ENCODE assay signal across 8 mouse cellular contexts in genomic region chr19:37374941-37375754, GRCm38 (mm10). TPM values are rescaled to one million over a fixed set of nuclear protein-coding genes. Genes with fewer than 3 reads are reported as not detected.
DNase-seq lines count a peak whose midpoint lies in the region; ATAC-seq and TF ChIP-seq lines count a peak whose summit lies in the region.

No protein-coding gene starts in this region.

- TF ChIP-seq CTCF in MEL (IDR thresholded peaks at IDR 0.05 in 2 of 3, conservative IDR thresholded peaks at IDR 0.05 in 1 of 3; ENCODE audit: control insufficient read depth in 1 of 3, insufficient read depth in 1 of 3, low read depth in 2 of 3, low read length in 3 of 3, poor library complexity in 1 of 3, severe bottlenecking in 1 of 3) = peak in 1 of 3 experiments; percentile 40; a peak in 2 of 6 replicates

- DNase-seq in kidney, adult 9 months = peak; percentile 14
- DNase-seq in kidney, adult 11 months = no peak
- DNase-seq in MEL (ENCODE audit: low read depth, low spot score) = peak; percentile 81
- DNase-seq in forebrain, embryonic 11.5 days (ENCODE audit: low spot score) = no peak
- DNase-seq in liver, embryonic 11.5 days (ENCODE audit: low spot score) = peak; percentile 36
- DNase-seq in gastrocnemius, postnatal 36 days = no peak
- DNase-seq in ovary, postnatal 36 days (ENCODE audit: low spot score) = no peak

- peak overlapping the region; percentile 66 for H3K4me2 ChIP-seq in forebrain, embryonic 11.5 days (ENCODE audit: low read depth, low read length, severe bottlenecking)
- peak overlapping the region; percentile 92 for H3K4me2 ChIP-seq in liver, embryonic 11.5 days

- peaks cover 37% of the 10 kb centered on the region for H3K79me2 ChIP-seq in MEL (ENCODE audit: control insufficient read depth, insufficient read depth, low read length, poor library complexity)

- peak overlapping the region; percentile 86 for H3K27ac ChIP-seq in MEL (ENCODE audit: control insufficient read depth, low read depth, low read length)
- H3K27ac ChIP-seq in forebrain, embryonic 11.5 days (ENCODE audit: low read depth, low read length) = peak overlapping the region; percentile 95
- H3K27ac ChIP-seq in liver, embryonic 11.5 days (ENCODE audit: low read depth, low read length) = peak overlapping the region; percentile 97

- no peaks in the 10 kb centered on the region for H3K27me3 ChIP-seq in MEL (ENCODE audit: control insufficient read depth in 1 of 2, insufficient read depth in 2 of 2, low read length in 2 of 2)
- H3K27me3 ChIP-seq in forebrain, embryonic 11.5 days (ENCODE audit: control insufficient read depth, insufficient read depth, low read length) = no peaks in the 10 kb centered on the region
- no peaks in the 10 kb centered on the region for H3K27me3 ChIP-seq in liver, embryonic 11.5 days (replicated peaks; ENCODE audit: control insufficient read depth, insufficient read depth, low read length)

- TF ChIP-seq EP300 in MEL (IDR thresholded peaks at IDR 0.05; ENCODE audit: low read depth in 1 of 2, low read length in 2 of 2) = peak; percentile 39 to 59; a peak in 3 of 4 replicates

- H3K4me3 ChIP-seq in MEL (ENCODE audit: control insufficient read depth in 1 of 2, insufficient read depth in 1 of 2, low read depth in 2 of 2, low read length in 2 of 2) = peak overlapping the region; percentile 86 to 87
- H3K4me3 ChIP-seq in forebrain, embryonic 11.5 days (ENCODE audit: low read depth, low read length) = peak overlapping the region; percentile 85
- H3K4me3 ChIP-seq in liver, embryonic 11.5 days (ENCODE audit: low read depth, low read length) = peak overlapping the region; percentile 73

- H3K9me3 ChIP-seq in MEL (replicated peaks; ENCODE audit: insufficient read depth, low read length) = no peaks in the 10 kb centered on the region
- H3K9me3 ChIP-seq in forebrain, embryonic 11.5 days (ENCODE audit: control insufficient read depth, low read length) = no peaks in the 10 kb centered on the region
- no peaks in the 10 kb centered on the region for H3K9me3 ChIP-seq in liver, embryonic 11.5 days (ENCODE audit: control insufficient read depth, low read length)

- peak overlapping the region; percentile 85 for H3K9ac ChIP-seq in MEL (ENCODE audit: control insufficient read depth, low read depth, low read length, poor library complexity, severe bottlenecking)
- H3K9ac ChIP-seq in forebrain, embryonic 11.5 days (ENCODE audit: low read length) = peak overlapping the region; percentile 86
- peak overlapping the region; percentile 84 for H3K9ac ChIP-seq in liver, embryonic 11.5 days (ENCODE audit: low read depth, low read length)

- peaks cover 4 to 24% of the 10 kb centered on the region in 2 experiments for H3K36me3 ChIP-seq in MEL (ENCODE audit: control insufficient read depth in 1 of 2, insufficient read depth in 2 of 2, low read length in 2 of 2)
- H3K36me3 ChIP-seq in forebrain, embryonic 11.5 days (ENCODE audit: control insufficient read depth, insufficient read depth, low read length) = no peaks in the 10 kb centered on the region
- no peaks in the 10 kb centered on the region; the same call in 1 of the 2 replicates for H3K36me3 ChIP-seq in liver, embryonic 11.5 days (ENCODE audit: control insufficient read depth, insufficient read depth, low read length)

- WGBS in forebrain, embryonic 11.5 days = 17% methylated on average over 7 of the region's 7 CpGs
- WGBS in liver, embryonic 11.5 days = 18% methylated on average over 7 of the region's 7 CpGs

- peaks cover 2 to 12% of the 10 kb centered on the region in 2 experiments; a peak in 3 of 4 replicates for H3K4me1 ChIP-seq in MEL (ENCODE audit: control insufficient read depth in 1 of 2, insufficient read depth in 2 of 2, low read length in 2 of 2)
- H3K4me1 ChIP-seq in forebrain, embryonic 11.5 days (replicated peaks; ENCODE audit: control insufficient read depth, insufficient read depth, low read length) = peaks cover 2% of the 10 kb centered on the region; the same call in 1 of the 2 replicates
- H3K4me1 ChIP-seq in liver, embryonic 11.5 days (replicated peaks; ENCODE audit: control insufficient read depth, insufficient read depth, low read length) = peaks cover 19% of the 10 kb centered on the region

- no peak for ATAC-seq in forebrain, embryonic 11.5 days (replicated peaks; ENCODE audit: low FRiP score)
- ATAC-seq in liver, embryonic 11.5 days (replicated peaks; ENCODE audit: low FRiP score) = no peak
- no peak for ATAC-seq in monocyte, adult 5-6 weeks (replicated peaks; ENCODE audit: insufficient number of reproducible peaks, low FRiP score, low TSS enrichment, poor library complexity, severe bottlenecking)

- intact Hi-C loops in gastrocnemius, postnatal 36 days (cut with DNase I) = no loop called here

- no peak for TF ChIP-seq POLR2A in MEL (IDR thresholded peaks at IDR 0.05; ENCODE audit: control insufficient read depth in 1 of 2, insufficient read depth in 1 of 2, low read depth in 1 of 2, low read length in 2 of 2, poor library complexity in 1 of 2)

- no peak for TF ChIP-seq RAD21 in MEL (IDR thresholded peaks at IDR 0.05; ENCODE audit: low read depth, low read length)

TF ChIP-seq in MEL, 35 proteins besides CTCF, POLR2A, EP300 and RAD21 (continues in another document):
- TF ChIP-seq E2F4 (IDR thresholded peaks at IDR 0.05; ENCODE audit: borderline replicate concordance, low read depth, low read length) (no peak), ZC3H11A (IDR thresholded peaks at IDR 0.05; ENCODE audit: low read depth, low read length) (no peak), MXI1 (IDR thresholded peaks at IDR 0.05; ENCODE audit: low read depth, low read length) (peak; percentile 74), CHD1 (IDR thresholded peaks at IDR 0.05; ENCODE audit: low read depth, low read length) (0 out of 2 replicates have a peak, but pooled peaks have one; percentile 43), NELFE (IDR thresholded peaks at IDR 0.05; ENCODE audit: low read depth, low read length) (no peak), ZMIZ1 (IDR thresholded peaks at IDR 0.05; ENCODE audit: low read depth, low read length) (no peak), ETS1 (IDR thresholded peaks at IDR 0.05; ENCODE audit: low read depth, low read length) (0 out of 2 replicates have a peak, but pooled peaks have one; percentile 39), TBP (IDR thresholded peaks at IDR 0.05; ENCODE audit: low read depth, low read length) (no peak), JUND (IDR thresholded peaks at IDR 0.05; ENCODE audit: low read depth, low read length) (no peak), NRF1 (IDR thresholded peaks at IDR 0.05; ENCODE audit: insufficient read depth, low read depth, low read length, poor library complexity, severe bottlenecking) (no peak), CHD2 (IDR thresholded peaks at IDR 0.05; ENCODE audit: low read length) (no peak), MAZ (IDR thresholded peaks at IDR 0.05; ENCODE audit: low read depth, low read length) (no peak), TAL1 (IDR thresholded peaks at IDR 0.05; ENCODE audit: low read length) (no peak), USF1 (IDR thresholded peaks at IDR 0.05; ENCODE audit: low read depth, low read length) (no peak), POLR2AphosphoS5 (IDR thresholded peaks at IDR 0.05; ENCODE audit: borderline replicate concordance, low read depth, low read length) (no peak), MYC (IDR thresholded peaks at IDR 0.05; ENCODE audit: low read depth, low read length) (peak; percentile 82), HCFC1 (IDR thresholded peaks at IDR 0.05; ENCODE audit: low read depth, low read length) (peak; percentile 62), SMC3 (IDR thresholded peaks at IDR 0.05; ENCODE audit: low read depth, low read length) (no peak), TCF12 (IDR thresholded peaks at IDR 0.05; ENCODE audit: low read depth, low read length) (no peak), GATA1 (IDR thresholded peaks at IDR 0.05; ENCODE audit: low read depth, low read length) (peak; percentile 63), ELF1 (IDR thresholded peaks at IDR 0.05; ENCODE audit: low read depth, low read length) (peak; percentile 83), MEF2A (IDR thresholded peaks at IDR 0.05; ENCODE audit: extremely low read depth, insufficient replicate concordance, low read depth, low read length, poor library complexity, severe bottlenecking) (no peak), USF2 (IDR thresholded peaks at IDR 0.05; ENCODE audit: borderline replicate concordance in 1 of 2, insufficient read depth in 1 of 2, low read depth in 1 of 2, low read length in 2 of 2) (no peak), ZKSCAN1 (IDR thresholded peaks at IDR 0.05; ENCODE audit: low read depth, low read length) (no peak), MAX (IDR thresholded peaks at IDR 0.05; ENCODE audit: low read length) (peak; percentile 87), POLR2AphosphoS2 (IDR thresholded peaks at IDR 0.05; ENCODE audit: low read length) (no peak)

RNA-seq across cellular contexts. Expression of gene Kif11, which starts 1.1 kb away (rescaled TPM):
- 50.5 and 62.6 TPM in 2 replicates for total RNA-seq in MEL (2012; rRNA removed)
- polyA plus RNA-seq in MEL (2012; ENCODE audit: insufficient read depth in 1 of 2, insufficient read length in 2 of 2, low read depth in 1 of 2, low replicate concordance in 2 of 2, missing spikeins in 1 of 2) = 10 to 100 TPM; 44.8 to 50.1 TPM
- 112 and 121 TPM in 2 replicates for polyA plus RNA-seq in forebrain, embryonic 11.5 days (2014; fragmentation: Nextera tagmentation; extraction: Ambion mirVana)
- 77.0 and 85.7 TPM in 2 replicates for polyA plus RNA-seq in liver, embryonic 11.5 days (2014; fragmentation: Nextera tagmentation; extraction: Ambion mirVana)
- 2.0 to 4.7 TPM (median 3.8 TPM) in 3 replicates for total RNA-seq in monocyte, adult 5-6 weeks (2017)
- total RNA-seq in gastrocnemius, postnatal 36 days (2021) = under 1 TPM; 0.49 to 0.97 TPM

RNA-seq across cellular contexts. Expression of gene Ide, which starts 37.5 kb away (rescaled TPM):
- total RNA-seq in MEL (2012; rRNA removed) = 32.6 and 41.1 TPM in 2 replicates
- 10 to 100 TPM; 76.8 to 87.5 TPM for polyA plus RNA-seq in MEL (2012; ENCODE audit: insufficient read depth in 1 of 2, insufficient read length in 2 of 2, low read depth in 1 of 2, low replicate concordance in 2 of 2, missing spikeins in 1 of 2)
- polyA plus RNA-seq in forebrain, embryonic 11.5 days (2014; fragmentation: Nextera tagmentation; extraction: Ambion mirVana) = 64.7 and 71.6 TPM in 2 replicates
- polyA plus RNA-seq in liver, embryonic 11.5 days (2014; fragmentation: Nextera tagmentation; extraction: Ambion mirVana) = 64.2 and 80.4 TPM in 2 replicates
- 37.4 to 94.5 TPM (median 41.3 TPM) in 3 replicates for total RNA-seq in monocyte, adult 5-6 weeks (2017)
- 10 to 100 TPM; 88.1 to 99.2 TPM for total RNA-seq in gastrocnemius, postnatal 36 days (2021)

RNA-seq across cellular contexts. Expression of gene Hhex, which starts 59.5 kb away (rescaled TPM):
- total RNA-seq in MEL (2012; rRNA removed) = not detected in 2 replicates
- polyA plus RNA-seq in MEL (2012; ENCODE audit: insufficient read depth in 1 of 2, insufficient read length in 2 of 2, low read depth in 1 of 2, low replicate concordance in 2 of 2, missing spikeins in 1 of 2) = not detected
- 4.5 and 5.1 TPM in 2 replicates for polyA plus RNA-seq in forebrain, embryonic 11.5 days (2014; fragmentation: Nextera tagmentation; extraction: Ambion mirVana)
- polyA plus RNA-seq in liver, embryonic 11.5 days (2014; fragmentation: Nextera tagmentation; extraction: Ambion mirVana) = 46.6 and 47.6 TPM in 2 replicates
- 52.2 to 59.3 TPM (median 53.1 TPM) in 3 replicates for total RNA-seq in monocyte, adult 5-6 weeks (2017)
- total RNA-seq in gastrocnemius, postnatal 36 days (2021) = 1 to 10 TPM; 1.4 to 2.2 TPM

Comparison
In these comparisons a context has a peak if more than half of its experiments do, and no peak if none do; other contexts are left out.
1. DNase-seq: peak in kidney, adult 9 months (single experiment), MEL (single experiment) and liver, embryonic 11.5 days (single experiment); none in kidney, adult 11 months (single experiment), forebrain, embryonic 11.5 days (single experiment), gastrocnemius, postnatal 36 days (0 of 2) and ovary, postnatal 36 days (single experiment).
2. RNA of gene Hhex, which starts 59.5 kb away (total RNA-seq): 52.2 to 59.3 TPM in monocyte, adult 5-6 weeks; 1.4 to 2.2 TPM in gastrocnemius, postnatal 36 days and not detected in MEL; every median in the first group is over 10 times any median in the second.
3. Peak in every context shown above with its lines, with median percentiles within 50 percentile points of each other: H3K27ac ChIP-seq, H3K4me3 ChIP-seq and H3K9ac ChIP-seq.